8 mouse cellular contexts compared by ENCODE assay signal in the genomic region with DNA sequence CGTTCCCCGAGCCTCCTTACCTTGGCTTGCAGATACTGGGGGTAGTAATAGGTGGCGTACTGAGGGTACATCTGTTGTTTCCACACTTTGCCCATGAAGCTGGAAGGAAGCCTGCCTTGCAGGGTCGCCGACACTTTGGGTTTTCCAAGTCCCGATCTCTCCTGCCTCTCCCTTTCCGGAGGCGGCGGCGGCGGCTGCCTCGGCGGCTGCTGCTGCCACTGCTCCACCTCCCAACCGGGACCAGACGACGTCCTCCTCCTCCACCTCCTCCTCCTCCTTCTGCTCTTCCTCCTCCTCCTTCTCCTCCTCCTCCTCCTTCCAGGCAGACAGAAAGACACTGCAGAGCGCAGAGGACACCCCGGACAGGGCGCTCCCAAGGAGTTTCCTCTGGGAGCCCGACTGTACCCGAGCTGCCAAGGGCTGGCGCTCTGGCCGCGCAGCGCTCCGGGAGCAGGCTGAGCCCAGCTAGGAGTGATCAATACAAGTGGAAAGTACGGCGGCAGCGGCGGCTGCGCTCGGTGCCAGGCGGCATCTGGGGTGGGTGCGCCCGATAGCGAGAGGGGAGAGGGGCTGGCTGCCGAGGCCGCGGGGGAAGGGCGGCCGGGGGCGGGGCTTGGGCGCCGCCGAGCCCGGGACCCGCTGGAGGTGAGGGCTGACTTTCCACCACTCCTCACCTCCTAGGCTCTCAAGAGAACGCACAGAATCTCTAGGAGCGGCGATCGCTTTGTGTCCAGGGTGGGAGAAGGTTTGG. TPM values are rescaled to one million over a fixed set of nuclear protein-coding genes. Genes with fewer than 3 reads are reported as not detected.
DNase-seq lines count a peak whose midpoint lies in the region; ATAC-seq and TF ChIP-seq lines count a peak whose summit lies in the region.

A gene (minus strand): TSS at position 522 of the 751 bp plus-strand sequence.

- no peaks in the 10 kb centered on the region for H3K36me3 ChIP-seq in forebrain, embryonic 11.5 days (ENCODE audit: control insufficient read depth, insufficient read depth, low read length)
- H3K36me3 ChIP-seq in heart, embryonic 14.5 days (ENCODE audit: control insufficient read depth, insufficient read depth, low read length), result peaks cover 4% of the 10 kb centered on the region; the same call in 1 of the 2 replicates
- no peaks in the 10 kb centered on the region for H3K36me3 ChIP-seq in liver, adult 2 months (ENCODE audit: control insufficient read depth, insufficient read depth, low read length)
- H3K36me3 ChIP-seq in stomach, postnatal 0 days (ENCODE audit: control insufficient read depth, insufficient read depth, low read length), result no peaks in the 10 kb centered on the region

- DNase-seq in CD4-positive, CD25-positive, alpha-beta regulatory T cell, adult 2 months (ENCODE audit: low read depth, low spot score), result peak; percentile 48
- peak; percentile 60 for DNase-seq in brain, adult 2 months (ENCODE audit: low read depth, low spot score)
- DNase-seq in forebrain, embryonic 11.5 days (ENCODE audit: low spot score), result peak; percentile 83
- peak; percentile 84 for DNase-seq in kidney, postnatal 10 days
- DNase-seq in liver, adult 2 months (ENCODE audit: extremely low read depth, low read depth, low spot score), result peak; percentile 67
- peak; percentile 74 for DNase-seq in stomach, postnatal 0 days (ENCODE audit: low spot score)

- peaks cover 3% of the 10 kb centered on the region; the same call in 1 of the 2 replicates for H3K79me2 ChIP-seq in liver, adult 2 months (ENCODE audit: control insufficient read depth, insufficient read depth, low read length)

- H3K4me2 ChIP-seq in forebrain, embryonic 11.5 days (ENCODE audit: low read depth, low read length, severe bottlenecking), result peak within 1 kb of the TSS; percentile 92
- H3K4me2 ChIP-seq in heart, embryonic 14.5 days (ENCODE audit: low read length), result peak within 1 kb of the TSS; percentile 74
- H3K4me2 ChIP-seq in stomach, postnatal 0 days (replicated peaks; ENCODE audit: low read depth), result peak within 1 kb of the TSS; percentile 75

- H3K9me3 ChIP-seq in forebrain, embryonic 11.5 days (ENCODE audit: control insufficient read depth, low read length), result no peaks in the 10 kb centered on the region
- H3K9me3 ChIP-seq in heart, embryonic 14.5 days (ENCODE audit: control insufficient read depth, low read length), result no peaks in the 10 kb centered on the region
- H3K9me3 ChIP-seq in stomach, postnatal 0 days (ENCODE audit: control insufficient read depth, low read length), result no peaks in the 10 kb centered on the region

- peak within 1 kb of the TSS; percentile 62 for H3K4me3 ChIP-seq in forebrain, embryonic 11.5 days (ENCODE audit: low read depth, low read length)
- H3K4me3 ChIP-seq in heart, embryonic 14.5 days (ENCODE audit: control insufficient read depth in 1 of 2, insufficient read depth in 1 of 2, low read depth in 1 of 2, low read length in 2 of 2), result peak within 1 kb of the TSS; percentile 88 to 96
- H3K4me3 ChIP-seq in liver, adult 2 months (ENCODE audit: insufficient read depth, low read depth, low read length), result peak within 1 kb of the TSS; percentile 93
- H3K4me3 ChIP-seq in stomach, postnatal 0 days (ENCODE audit: low read depth, low read length), result peak within 1 kb of the TSS; percentile 87

- no peaks in the 10 kb centered on the region for H3K4me1 ChIP-seq in forebrain, embryonic 11.5 days (replicated peaks; ENCODE audit: control insufficient read depth, insufficient read depth, low read length)
- H3K4me1 ChIP-seq in heart, embryonic 14.5 days (ENCODE audit: control insufficient read depth in 2 of 2, insufficient read depth in 2 of 2, low read length in 2 of 2), result peaks cover 4 to 16% of the 10 kb centered on the region in 2 experiments; a peak in 3 of 4 replicates
- H3K4me1 ChIP-seq in liver, adult 2 months (ENCODE audit: control insufficient read depth, insufficient read depth, low read length), result peaks cover 5% of the 10 kb centered on the region; the same call in 1 of the 2 replicates
- no peaks in the 10 kb centered on the region for H3K4me1 ChIP-seq in stomach, postnatal 0 days (replicated peaks; ENCODE audit: control insufficient read depth, insufficient read depth)

- peak within 1 kb of the TSS; percentile 25; the same call in 1 of the 2 replicates for H3K27ac ChIP-seq in forebrain, embryonic 11.5 days (ENCODE audit: low read depth, low read length)
- peak within 1 kb of the TSS; percentile 97 to 98 for H3K27ac ChIP-seq in heart, embryonic 14.5 days (replicated peaks in 1 of 2; ENCODE audit: control insufficient read depth in 1 of 2, insufficient read depth in 1 of 2, low read depth in 2 of 2, low read length in 2 of 2)
- H3K27ac ChIP-seq in liver, adult 2 months (replicated peaks; ENCODE audit: insufficient read depth, low read depth, low read length), result peak within 1 kb of the TSS; percentile 97
- peak within 1 kb of the TSS; percentile 96 for H3K27ac ChIP-seq in stomach, postnatal 0 days (replicated peaks)

- TF ChIP-seq CTCF in liver, adult 2 months (IDR thresholded peaks at IDR 0.05; ENCODE audit: low read depth, low read length), result no peak
- no peak for TF ChIP-seq CTCF in stomach, postnatal 0 days (IDR thresholded peaks at IDR 0.05; ENCODE audit: low read depth)

- peak; percentile 81 for ATAC-seq in forebrain, embryonic 11.5 days (replicated peaks; ENCODE audit: low FRiP score)
- ATAC-seq in heart, embryonic 14.5 days (ENCODE audit: insufficient number of reproducible peaks, insufficient read depth, low FRiP score, low read depth), result peak; percentile 86
- ATAC-seq in monocyte, adult 5-6 weeks (replicated peaks; ENCODE audit: insufficient number of reproducible peaks, low FRiP score, low TSS enrichment, poor library complexity, severe bottlenecking), result no peak
- ATAC-seq in stomach, postnatal 0 days (ENCODE audit: low FRiP score, low TSS enrichment), result peak; percentile 73

- H3K9ac ChIP-seq in forebrain, embryonic 11.5 days (ENCODE audit: low read length), result peak within 1 kb of the TSS; percentile 65
- H3K9ac ChIP-seq in heart, embryonic 14.5 days (ENCODE audit: low read length), result peak within 1 kb of the TSS; percentile 97
- H3K9ac ChIP-seq in liver, adult 2 months (ENCODE audit: low read depth, low read length), result peak within 1 kb of the TSS; percentile 97
- peak within 1 kb of the TSS; percentile 89 for H3K9ac ChIP-seq in stomach, postnatal 0 days (ENCODE audit: low read length)

- TF ChIP-seq POLR2A in liver, adult 2 months (IDR thresholded peaks at IDR 0.05; ENCODE audit: extremely low read depth, insufficient read depth, low read length), result peak; percentile 79

- H3K27me3 ChIP-seq in forebrain, embryonic 11.5 days (ENCODE audit: control insufficient read depth, insufficient read depth, low read length), result peaks cover 10% of the 10 kb centered on the region; the same call in 1 of the 2 replicates
- H3K27me3 ChIP-seq in heart, embryonic 14.5 days (ENCODE audit: control insufficient read depth, insufficient read depth, low read length), result no peaks in the 10 kb centered on the region
- no peaks in the 10 kb centered on the region for H3K27me3 ChIP-seq in liver, adult 2 months (ENCODE audit: control insufficient read depth, insufficient read depth, low read length)
- no peaks in the 10 kb centered on the region for H3K27me3 ChIP-seq in stomach, postnatal 0 days (ENCODE audit: control insufficient read depth, insufficient read depth, low read length)

- TF ChIP-seq EP300 in stomach, postnatal 0 days (optimal IDR thresholded peaks at IDR 0.05), result no peak

- under 1% methylated on average over 49 of the region's 51 CpGs for WGBS in forebrain, embryonic 11.5 days
- 2% methylated on average over 50 of the region's 51 CpGs for WGBS in heart, embryonic 14.5 days
- under 1% methylated on average over 47 of the region's 51 CpGs for WGBS in liver, adult 2 months
- under 1% methylated on average over 49 of the region's 51 CpGs for WGBS in stomach, postnatal 0 days

RNA-seq across cellular contexts. Expression of the gene that starts here (rescaled TPM):
- polyA plus RNA-seq in forebrain, embryonic 11.5 days (2014; fragmentation: Nextera tagmentation; extraction: Ambion mirVana), result 37.8 and 39.5 TPM in 2 replicates
- polyA plus RNA-seq in heart, embryonic 14.5 days (2014; fragmentation: Nextera tagmentation; extraction: Ambion mirVana), result 79.7 and 84.8 TPM in 2 replicates
- total RNA-seq in liver, adult 2 months (2014; rRNA removed), result 25.8 and 33.2 TPM in 2 replicates
- 34.0 and 54.6 TPM in 2 replicates for polyA plus RNA-seq in liver, adult 2 months (2012; rRNA removed)
- 91.2 to 110 TPM (median 106 TPM) in 3 replicates for total RNA-seq in monocyte, adult 5-6 weeks (2017)
- polyA plus RNA-seq in stomach, postnatal 0 days (2015; fragmentation: Nextera tagmentation; extraction: Ambion mirVana), result 81.1 and 83.9 TPM in 2 replicates

Comparison
In these comparisons a context has a peak if more than half of its experiments do, and no peak if none do; other contexts are left out.
1. H3K27ac ChIP-seq: peak in every context shown above with its lines; median percentile 98 in heart, embryonic 14.5 days; 97 in liver, adult 2 months; 96 in stomach, postnatal 0 days; 25 in forebrain, embryonic 11.5 days.